Mouse (Mus musculus): Measurements from ENCODE around the gene Tmem270.

GRCm38 (mm10) chr5:134944179-134944578 is 37.6 kb upstream of the Tmem270 start:
- TF ChIP-seq ZNF384 (IDR thresholded peaks at IDR 0.05; ENCODE audit: low read depth, low read length) (no peak), CHD2 (IDR thresholded peaks at IDR 0.05; ENCODE audit: low read depth, low read length) (no peak), MAFK (IDR thresholded peaks at IDR 0.05; ENCODE audit: insufficient read depth, low read depth, low read length) (no peak)
